In the genomic region with DNA sequence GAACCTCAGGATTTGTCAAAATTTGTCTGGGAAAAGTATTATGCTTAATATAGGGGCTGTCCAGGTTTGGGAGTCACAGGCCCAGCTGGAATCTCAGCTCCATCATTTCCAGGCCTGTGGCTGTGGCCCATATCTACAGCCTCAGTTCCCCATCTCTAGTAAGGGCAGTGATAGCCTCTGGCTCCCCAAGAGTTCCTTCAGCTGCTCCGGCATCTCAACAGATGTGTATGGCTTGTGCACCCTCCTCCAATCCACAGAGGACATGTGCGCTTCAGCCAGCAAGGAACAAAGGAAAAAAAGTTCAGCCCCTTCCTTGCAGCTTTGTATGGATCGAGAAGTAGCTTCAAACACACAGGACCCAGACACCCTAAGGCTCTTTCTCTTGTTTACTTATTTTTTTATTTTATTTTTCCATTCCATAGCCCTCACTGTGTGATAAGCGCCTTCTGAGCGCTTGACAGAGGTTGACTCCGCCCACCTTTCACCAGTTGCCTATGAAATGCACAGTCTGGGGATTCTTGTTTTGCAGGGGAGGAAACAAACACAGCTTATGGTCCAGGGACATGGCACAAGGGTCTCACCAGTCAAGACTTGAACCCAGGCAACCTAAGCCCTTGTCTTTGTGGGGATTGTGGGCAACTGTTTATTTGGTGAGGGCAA, we compare ENCODE assay signal across 11 mouse cellular contexts.
DNase-seq lines count a peak whose midpoint lies in the region; ATAC-seq and TF ChIP-seq lines count a peak whose summit lies in the region.
"Had no signal": no experiment of that assay in that cellular context is flagged by ENCODE, and none has a peak within 500 bp of the region (broad histone marks: within the 10 kb centered on the region; RNA-seq: fewer than 3 reads in every experiment).

No protein-coding gene starts in this region.

- H3K36me3 ChIP-seq in kidney, embryonic 14.5 days (ENCODE audit: control insufficient read depth, insufficient read depth, low read length) = no peaks in the 10 kb centered on the region
- peaks cover 0 to 36% of the 10 kb centered on the region in 2 experiments; a peak in 2 of 4 replicates for H3K36me3 ChIP-seq in MEL (ENCODE audit: control insufficient read depth in 1 of 2, insufficient read depth in 2 of 2, low read length in 2 of 2)
- H3K36me3 ChIP-seq in heart, embryonic 12.5 days = no peaks in the 10 kb centered on the region
- H3K36me3 ChIP-seq in liver, embryonic 14.5 days (replicated peaks; ENCODE audit: control insufficient read depth, insufficient read depth, low read depth) = no peaks in the 10 kb centered on the region

- no peak overlapping the region for H3K4me3 ChIP-seq in kidney, embryonic 14.5 days (ENCODE audit: low read length)
- H3K4me3 ChIP-seq in MEL (ENCODE audit: control insufficient read depth in 1 of 2, insufficient read depth in 1 of 2, low read depth in 2 of 2, low read length in 2 of 2) = no peak overlapping the region
- H3K4me3 ChIP-seq in heart, embryonic 12.5 days = no peak overlapping the region
- H3K4me3 ChIP-seq in liver, embryonic 14.5 days (ENCODE audit: insufficient read depth in 1 of 2, low read depth in 2 of 2, low read length in 2 of 2) = no peak overlapping the region

- no peak for TF ChIP-seq EP300 in MEL (IDR thresholded peaks at IDR 0.05; ENCODE audit: low read depth in 1 of 2, low read length in 2 of 2)
- no peak for TF ChIP-seq EP300 in liver, embryonic 14.5 days (IDR thresholded peaks at IDR 0.05; ENCODE audit: low read depth)

- no peak for TF ChIP-seq RAD21 in MEL (IDR thresholded peaks at IDR 0.05; ENCODE audit: low read depth, low read length)

- no peak overlapping the region for H3K9ac ChIP-seq in kidney, embryonic 14.5 days (ENCODE audit: low read depth, low read length)
- peak overlapping the region; percentile 23; the same call in 1 of the 2 replicates for H3K9ac ChIP-seq in MEL (ENCODE audit: control insufficient read depth, low read depth, low read length, poor library complexity, severe bottlenecking)
- H3K9ac ChIP-seq in heart, embryonic 12.5 days = no peak overlapping the region
- H3K9ac ChIP-seq in liver, embryonic 14.5 days (replicated peaks) = 0 out of 2 replicates have a peak overlapping the region, but pooled peaks have one; percentile 24

- H3K79me2 ChIP-seq in MEL (ENCODE audit: control insufficient read depth, insufficient read depth, low read length, poor library complexity) = no peaks in the 10 kb centered on the region

- no peak for TF ChIP-seq POLR2A in MEL (IDR thresholded peaks at IDR 0.05; ENCODE audit: control insufficient read depth in 1 of 2, insufficient read depth in 1 of 2, low read depth in 1 of 2, low read length in 2 of 2, poor library complexity in 1 of 2)

- peaks cover 45% of the 10 kb centered on the region for H3K4me1 ChIP-seq in kidney, embryonic 14.5 days (ENCODE audit: control insufficient read depth, insufficient read depth, low read length)
- peaks cover 28 to 40% of the 10 kb centered on the region in 2 experiments for H3K4me1 ChIP-seq in MEL (ENCODE audit: control insufficient read depth in 1 of 2, insufficient read depth in 2 of 2, low read length in 2 of 2)
- H3K4me1 ChIP-seq in heart, embryonic 12.5 days (replicated peaks) = peaks cover 57% of the 10 kb centered on the region
- H3K4me1 ChIP-seq in liver, embryonic 14.5 days (replicated peaks; ENCODE audit: control insufficient read depth in 2 of 2, insufficient read depth in 2 of 2, low read length in 1 of 2) = peaks cover 31 to 57% of the 10 kb centered on the region in 2 experiments

- H3K27ac ChIP-seq in kidney, embryonic 14.5 days (ENCODE audit: low read depth, low read length) = peak overlapping the region; percentile 66; the same call in 1 of the 2 replicates
- peak overlapping the region; percentile 55 for H3K27ac ChIP-seq in MEL (ENCODE audit: control insufficient read depth, low read depth, low read length)
- H3K27ac ChIP-seq in heart, embryonic 12.5 days (ENCODE audit: poor library complexity, severe bottlenecking) = peak overlapping the region; percentile 52
- H3K27ac ChIP-seq in liver, embryonic 14.5 days = peak overlapping the region; percentile 69

- H3K27me3 ChIP-seq in kidney, embryonic 14.5 days (ENCODE audit: control insufficient read depth, insufficient read depth, low read length) = no peaks in the 10 kb centered on the region
- no peaks in the 10 kb centered on the region for H3K27me3 ChIP-seq in MEL (ENCODE audit: control insufficient read depth in 1 of 2, insufficient read depth in 2 of 2, low read length in 2 of 2)
- no peaks in the 10 kb centered on the region for H3K27me3 ChIP-seq in heart, embryonic 12.5 days (replicated peaks)
- H3K27me3 ChIP-seq in liver, embryonic 14.5 days (ENCODE audit: control insufficient read depth, insufficient read depth, low read length) = no peaks in the 10 kb centered on the region

- 71% methylated on average over 6 of the region's 6 CpGs for WGBS in kidney, embryonic 14.5 days
- WGBS in heart, embryonic 12.5 days = 57% methylated on average over 6 of the region's 6 CpGs
- WGBS in liver, embryonic 14.5 days (ENCODE audit: insufficient replicate concordance) = 35% methylated on average over 6 of the region's 6 CpGs

- no peak overlapping the region for H3K4me2 ChIP-seq in kidney, embryonic 14.5 days (replicated peaks; ENCODE audit: low read depth, low read length)
- H3K4me2 ChIP-seq in heart, embryonic 12.5 days = no peak overlapping the region
- H3K4me2 ChIP-seq in liver, embryonic 14.5 days (ENCODE audit: low read depth) = peak overlapping the region; percentile 72; the same call in 1 of the 2 replicates

- TF ChIP-seq CTCF in MEL (IDR thresholded peaks at IDR 0.05 in 2 of 3, conservative IDR thresholded peaks at IDR 0.05 in 1 of 3; ENCODE audit: control insufficient read depth in 1 of 3, insufficient read depth in 1 of 3, low read depth in 2 of 3, low read length in 3 of 3, poor library complexity in 1 of 3, severe bottlenecking in 1 of 3) = no peak
- no peak for TF ChIP-seq CTCF in liver, embryonic 14.5 days (IDR thresholded peaks at IDR 0.05; ENCODE audit: low read depth)

- ATAC-seq in kidney, embryonic 14.5 days (ENCODE audit: low FRiP score, low TSS enrichment) = no peak
- ATAC-seq in heart, embryonic 12.5 days (ENCODE audit: insufficient number of reproducible peaks, low FRiP score) = peak; percentile 75
- ATAC-seq in liver, embryonic 14.5 days (ENCODE audit: insufficient read depth) = peak; percentile 38

- H3K9me3 ChIP-seq in kidney, embryonic 14.5 days (ENCODE audit: control insufficient read depth, low read length) = no peaks in the 10 kb centered on the region
- no peaks in the 10 kb centered on the region for H3K9me3 ChIP-seq in MEL (replicated peaks; ENCODE audit: insufficient read depth, low read length)
- no peaks in the 10 kb centered on the region for H3K9me3 ChIP-seq in heart, embryonic 12.5 days (replicated peaks)
- H3K9me3 ChIP-seq in liver, embryonic 14.5 days (ENCODE audit: control insufficient read depth, low read length) = no peaks in the 10 kb centered on the region

- DNase-seq in kidney, adult 9 months = no peak
- DNase-seq in MEL (ENCODE audit: low read depth, low spot score) = peak; percentile 73
- DNase-seq in liver, embryonic 14.5 days (ENCODE audit: low read depth in 3 of 3, low spot score in 3 of 3) = peak in 1 of 3 experiments; percentile 53
- no peak for DNase-seq in T-cell, adult 2 months (ENCODE audit: low spot score)
- no peak for DNase-seq in thymus, postnatal 36 days
- no peak for DNase-seq in cerebellum, adult 9-10 months
- DNase-seq: adrenal gland, adult 8-10 months; embryo, embryonic 11 days; spleen, adult 18-20 months had no signal

TF ChIP-seq in MEL, 35 proteins besides CTCF, POLR2A, EP300 and RAD21:
- 0 out of 2 replicates have a peak, but pooled peaks have one; percentile 5 for TF ChIP-seq ETS1 (IDR thresholded peaks at IDR 0.05; ENCODE audit: low read depth, low read length)
- TF ChIP-seq GATA1 (IDR thresholded peaks at IDR 0.05; ENCODE audit: low read depth, low read length) = peak; percentile 28; the same call in 1 of the 2 replicates
- TF ChIP-seq TBP (IDR thresholded peaks at IDR 0.05; ENCODE audit: low read depth, low read length) = peak; percentile 60; the same call in 1 of the 2 replicates
- no peak for TF ChIP-seq E2F4 (IDR thresholded peaks at IDR 0.05; ENCODE audit: borderline replicate concordance, low read depth, low read length)
- TF ChIP-seq KAT2A (conservative IDR thresholded peaks at IDR 0.05; ENCODE audit: low read depth, low read length) = no peak
- no peak for TF ChIP-seq USF1 (IDR thresholded peaks at IDR 0.05; ENCODE audit: low read depth, low read length)
- 0 out of 2 replicates have a peak, but pooled peaks have one; percentile 28 for TF ChIP-seq RCOR1 (IDR thresholded peaks at IDR 0.05; ENCODE audit: low read depth, low read length)
- 0 out of 2 replicates have a peak, but pooled peaks have one; percentile 50 for TF ChIP-seq UBTF (IDR thresholded peaks at IDR 0.05; ENCODE audit: borderline replicate concordance, insufficient read depth, low read depth, low read length)
- peak; percentile 58 for TF ChIP-seq ZNF384 (IDR thresholded peaks at IDR 0.05; ENCODE audit: low read depth, low read length)
TF ChIP-seq in MEL: peak in this region for 6.

Comparison
In these comparisons a context has a peak if more than half of its experiments do, and no peak if none do; other contexts are left out.
1. H3K9ac ChIP-seq: peak in MEL (single experiment) and liver, embryonic 14.5 days (single experiment); none in kidney, embryonic 14.5 days (single experiment) and heart, embryonic 12.5 days (single experiment).
2. Peak in every context shown above with its lines, with median percentiles within 50 percentile points of each other: H3K27ac ChIP-seq.